Mouse (Mus musculus) MEL (cell line): ENCODE measurements around the gene Pik3ca. TPM values are rescaled to one million over a fixed set of nuclear protein-coding genes. Genes with fewer than 3 reads are reported as not detected.

ENCODE experiments used
- DNase-seq: peaks from one replicate; pipeline ENCODE4 v3.0.0; 2011; ENCODE audit warnings: low read depth, low spot score
- H3K27ac ChIP-seq: 2 replicates; pipeline ENCODE4 v1.5.1; 2012; ENCODE audit warnings: low read depth, mild to moderate bottlenecking, control low read depth, low read length, moderate library complexity; ENCODE audit not compliant: control insufficient read depth
- H3K27me3 ChIP-seq, 2 experiments: fragments of 150-350 bp in 1 of 2; sonication (generic) in 1 of 2; 2 replicates each; pipeline ENCODE4 v1.6.1; 2012; ENCODE audit warnings: low read length in 2 of 2, mild to moderate bottlenecking in 2 of 2, improper control_type of control experiment in 1 of 2, moderate library complexity in 1 of 2; ENCODE audit not compliant: insufficient read depth in 2 of 2, control insufficient read depth in 1 of 2
- H3K36me3 ChIP-seq, 2 experiments: 2 replicates each; pipeline ENCODE4 v1.6.1; 2012 to 2014; ENCODE audit warnings: low read length in 2 of 2, improper control_type of control experiment in 1 of 2, inconsistent platforms in 1 of 2, mild to moderate bottlenecking in 1 of 2; ENCODE audit not compliant: insufficient read depth in 2 of 2, control insufficient read depth in 1 of 2
- H3K4me1 ChIP-seq, 2 experiments: fragments of 150-350 bp in 1 of 2; sonication (generic) in 1 of 2; 2 replicates each; pipeline ENCODE4 v1.6.1; 2012; ENCODE audit warnings: low read length in 2 of 2, improper control_type of control experiment in 1 of 2, mild to moderate bottlenecking in 1 of 2; ENCODE audit not compliant: insufficient read depth in 2 of 2, control insufficient read depth in 1 of 2
- H3K4me3 ChIP-seq, 2 experiments: fragments of 150-350 bp in 1 of 2; sonication (generic) in 1 of 2; 2 replicates each; pipeline ENCODE4 v1.5.1; 2012; ENCODE audit warnings: low read depth in 2 of 2, low read length in 2 of 2, mild to moderate bottlenecking in 2 of 2, moderate library complexity in 2 of 2, control low read depth in 1 of 2, improper control_type of control experiment in 1 of 2; ENCODE audit not compliant: control insufficient read depth in 1 of 2, insufficient read depth in 1 of 2
- H3K79me2 ChIP-seq: 2 replicates; pipeline ENCODE4 v1.6.1; 2012; ENCODE audit warnings: mild to moderate bottlenecking, low read length, moderate library complexity; ENCODE audit not compliant: control insufficient read depth, poor library complexity, insufficient read depth
- H3K9ac ChIP-seq: 2 replicates; pipeline ENCODE4 v1.6.1; 2012; ENCODE audit warnings: low read depth, mild to moderate bottlenecking, control low read depth, low read length, moderate library complexity; ENCODE audit not compliant: control insufficient read depth, poor library complexity, severe bottlenecking
- H3K9me3 ChIP-seq: fragments of 150-350 bp; sonication (generic); replicated peaks from 2 replicates; pipeline ENCODE4 v1.6.1; 2012; ENCODE audit warnings: mild to moderate bottlenecking, low read length, improper control_type of control experiment, moderate library complexity; ENCODE audit not compliant: insufficient read depth
- BHLHE40 ChIP-seq: IDR thresholded peaks from 2 replicates; pipeline ENCODE4 v1.6.1; 2012; ENCODE audit warnings: low read depth, mild to moderate bottlenecking, inconsistent platforms, low read length, improper control_type of control experiment, borderline replicate concordance
- CHD1 ChIP-seq: IDR thresholded peaks from 2 replicates; pipeline ENCODE4 v1.6.1; 2012; ENCODE audit warnings: low read depth, mild to moderate bottlenecking, inconsistent platforms, low read length, improper control_type of control experiment
- CHD2 ChIP-seq: IDR thresholded peaks from 2 replicates; pipeline ENCODE4 v1.6.1; 2011; ENCODE audit warnings: low read length, improper control_type of control experiment
- ELF1 ChIP-seq: IDR thresholded peaks from 2 replicates; pipeline ENCODE4 v1.6.1; 2014; ENCODE audit warnings: low read depth, mild to moderate bottlenecking, inconsistent platforms, low read length, improper control_type of control experiment, moderate library complexity
- GABPA ChIP-seq: IDR thresholded peaks from 2 replicates; pipeline ENCODE4 v1.6.1; 2012; ENCODE audit warnings: low read depth, mild to moderate bottlenecking, inconsistent platforms, low read length, improper control_type of control experiment, moderate library complexity
- HCFC1 ChIP-seq: IDR thresholded peaks from 2 replicates; pipeline ENCODE4 v1.6.1; 2012; ENCODE audit warnings: low read depth, mild to moderate bottlenecking, inconsistent platforms, low read length, improper control_type of control experiment, moderate library complexity
- JUND ChIP-seq: IDR thresholded peaks from 2 replicates; pipeline ENCODE4 v1.6.1; 2011; ENCODE audit warnings: low read depth, mild to moderate bottlenecking, improper control_type of control experiment, low read length
- MAFK ChIP-seq: IDR thresholded peaks from 2 replicates; pipeline ENCODE4 v1.6.1; 2011; ENCODE audit warnings: low read depth, mild to moderate bottlenecking, low read length, improper control_type of control experiment, borderline replicate concordance
- MAX ChIP-seq: IDR thresholded peaks from 2 replicates; pipeline ENCODE4 v1.6.1; 2011; ENCODE audit warnings: low read length, improper control_type of control experiment
- MEF2A ChIP-seq: IDR thresholded peaks from 2 replicates; pipeline ENCODE4 v1.6.1; 2014; ENCODE audit warnings: low read depth, mild to moderate bottlenecking, inconsistent platforms, low read length, improper control_type of control experiment; ENCODE audit not compliant: poor library complexity, insufficient replicate concordance, severe bottlenecking; ENCODE audit errors: extremely low read depth
- MXI1 ChIP-seq: IDR thresholded peaks from 2 replicates; pipeline ENCODE4 v1.6.1; 2011; ENCODE audit warnings: mild to moderate bottlenecking, low read depth, low read length, improper control_type of control experiment
- MYB ChIP-seq: IDR thresholded peaks from 2 replicates; pipeline ENCODE4 v1.6.1; 2011; ENCODE audit warnings: mild to moderate bottlenecking, low read depth, low read length, improper control_type of control experiment
- MYC ChIP-seq: IDR thresholded peaks from 2 replicates; pipeline ENCODE4 v1.6.1; 2011; ENCODE audit warnings: low read depth, mild to moderate bottlenecking, low read length, improper control_type of control experiment, moderate library complexity
- NELFE ChIP-seq: IDR thresholded peaks from 2 replicates; pipeline ENCODE4 v1.6.1; 2011; ENCODE audit warnings: low read depth, low read length, improper control_type of control experiment
- NRF1 ChIP-seq: IDR thresholded peaks from 2 replicates; pipeline ENCODE4 v1.6.1; 2014; ENCODE audit warnings: low read depth, mild to moderate bottlenecking, inconsistent platforms, low read length, improper control_type of control experiment, moderate library complexity; ENCODE audit not compliant: poor library complexity, insufficient read depth, severe bottlenecking
- POLR2A ChIP-seq, 2 experiments: IDR thresholded peaks; 2 replicates each; pipeline ENCODE4 v1.6.1; 2011 to 2012; ENCODE audit warnings: low read length in 2 of 2, mild to moderate bottlenecking in 2 of 2, control low read depth in 1 of 2, improper control_type of control experiment in 1 of 2, low read depth in 1 of 2, moderate library complexity in 1 of 2; ENCODE audit not compliant: control insufficient read depth in 1 of 2, insufficient read depth in 1 of 2, poor library complexity in 1 of 2
- POLR2AphosphoS2 ChIP-seq: IDR thresholded peaks from 2 replicates; pipeline ENCODE4 v1.6.1; 2011; ENCODE audit warnings: low read length, improper control_type of control experiment
- RCOR1 ChIP-seq: IDR thresholded peaks from 2 replicates; pipeline ENCODE4 v1.6.1; 2012; ENCODE audit warnings: low read depth, mild to moderate bottlenecking, inconsistent platforms, low read length, improper control_type of control experiment
- SMC3 ChIP-seq: IDR thresholded peaks from 2 replicates; pipeline ENCODE4 v1.6.1; 2011; ENCODE audit warnings: low read depth, low read length, improper control_type of control experiment
- TBP ChIP-seq: IDR thresholded peaks from 2 replicates; pipeline ENCODE4 v1.8.0; 2011; ENCODE audit warnings: low read depth, low read length, improper control_type of control experiment
- TCF12 ChIP-seq: IDR thresholded peaks from 2 replicates; pipeline ENCODE4 v1.6.1; 2014; ENCODE audit warnings: low read depth, mild to moderate bottlenecking, inconsistent platforms, low read length, improper control_type of control experiment, moderate library complexity
- UBTF ChIP-seq: IDR thresholded peaks from 2 replicates; pipeline ENCODE4 v1.6.1; 2012; ENCODE audit warnings: low read depth, mild to moderate bottlenecking, inconsistent platforms, low read length, improper control_type of control experiment, moderate library complexity, borderline replicate concordance; ENCODE audit not compliant: insufficient read depth
- USF1 ChIP-seq: IDR thresholded peaks from 2 replicates; pipeline ENCODE4 v1.6.1; 2014; ENCODE audit warnings: low read depth, mild to moderate bottlenecking, inconsistent platforms, low read length, improper control_type of control experiment, moderate library complexity
- USF2 ChIP-seq, 2 experiments: IDR thresholded peaks; 2 replicates each; pipeline ENCODE4 v1.6.1; 2011 to 2012; ENCODE audit warnings: improper control_type of control experiment in 2 of 2, low read length in 2 of 2, borderline replicate concordance in 1 of 2, inconsistent platforms in 1 of 2, low read depth in 1 of 2, mild to moderate bottlenecking in 1 of 2; ENCODE audit not compliant: insufficient read depth in 1 of 2
- ZC3H11A ChIP-seq: IDR thresholded peaks from 2 replicates; pipeline ENCODE4 v1.6.1; 2012; ENCODE audit warnings: low read depth, mild to moderate bottlenecking, inconsistent platforms, low read length, improper control_type of control experiment
- ZKSCAN1 ChIP-seq: IDR thresholded peaks from 2 replicates; pipeline ENCODE4 v1.6.1; 2012; ENCODE audit warnings: low read depth, mild to moderate bottlenecking, inconsistent platforms, low read length, improper control_type of control experiment, moderate library complexity
- polyA plus RNA-seq, 2 experiments: library from polyadenylated mRNA; stranded (reverse) in 1 of 2; unstranded in 1 of 2; fragments of >175 nt in 1 of 2; fragments of >200 nt in 1 of 2; gene quantifications; 2 replicates each; pipeline versions ENCODE4 v1.2.1 to v1.2.4; 2012; ENCODE audit warnings: low replicate concordance in 2 of 2, low read depth in 1 of 2; ENCODE audit not compliant: insufficient read length in 2 of 2, insufficient read depth in 1 of 2, missing spikeins in 1 of 2
- total RNA-seq: library from RNA; depleted of rRNA; stranded (reverse); fragments of 300-350 nt; gene quantifications from 2 replicates; pipeline ENCODE4 v1.2.3, GENCODE M21; 2012

Gene Pik3ca
- total and polyA plus RNA-seq, 3 experiments, result 11.7 to 13.1 TPM; not detected in 1

DNA sequence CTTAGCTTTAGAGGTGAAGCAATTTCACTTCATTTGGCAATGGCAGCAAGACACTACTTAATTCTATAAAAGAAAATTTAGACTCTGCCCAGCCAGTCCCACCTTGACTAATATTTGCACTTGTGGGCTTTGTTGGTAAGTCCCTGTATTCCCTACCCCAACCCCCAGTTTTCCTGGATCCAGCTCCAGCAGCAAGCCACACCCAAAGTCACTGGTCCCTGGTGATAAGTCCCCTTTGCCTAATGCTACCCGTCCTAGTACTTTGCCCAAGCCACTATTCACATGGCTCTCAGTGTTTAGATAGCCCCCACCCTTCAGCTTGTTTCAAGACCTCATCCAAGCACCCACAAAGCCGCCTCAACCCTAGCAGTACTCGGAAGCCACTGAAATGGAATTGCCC is 15.9 kb upstream of the Pik3ca start:
- H3K79me2 ChIP-seq, result no peaks in the 10 kb centered on the region
- no peak for TF ChIP-seq SMC3
- no peak for TF ChIP-seq BHLHE40
- no peak for TF ChIP-seq CHD2
- no peak for TF ChIP-seq USF1
- TF ChIP-seq MYB, result no peak
- no peak for TF ChIP-seq MEF2A
- TF ChIP-seq JUND, result no peak
- no peak for TF ChIP-seq USF2 (IDR thresholded peaks at IDR 0.05; ENCODE audit: borderline replicate concordance in 1 of 2, insufficient read depth in 1 of 2, low read depth in 1 of 2, low read length in 2 of 2)
- no peak for TF ChIP-seq MYC
- no peak for TF ChIP-seq HCFC1
- no peak for TF ChIP-seq UBTF
- TF ChIP-seq TCF12, result no peak
- no peak for TF ChIP-seq MAFK
- TF ChIP-seq ELF1, result no peak
- TF ChIP-seq RCOR1, result no peak
- no peak for TF ChIP-seq NELFE
- DNase-seq, result no peak

DNA sequence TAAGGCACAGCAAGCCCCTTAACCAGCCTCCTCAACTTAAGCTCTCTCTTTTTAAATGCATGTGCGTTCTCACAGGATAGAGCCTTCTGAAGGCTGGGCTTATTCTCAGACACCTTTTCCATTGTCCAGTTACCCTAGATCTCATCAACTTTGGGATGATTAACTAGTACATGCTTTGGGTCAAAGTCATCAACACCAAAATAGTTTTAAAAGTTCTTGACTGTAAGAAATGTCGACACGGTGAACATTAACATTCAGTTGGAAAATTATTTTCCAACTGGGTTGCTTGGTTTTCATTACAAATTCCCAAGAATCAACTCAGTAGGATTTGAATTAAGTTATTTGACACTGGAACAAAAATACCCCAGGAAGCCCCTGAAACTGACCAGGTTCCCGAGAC is 4.6 kb upstream of the Pik3ca start:
- no peaks in the 10 kb centered on the region for H3K9me3 ChIP-seq
- no peak for TF ChIP-seq ZKSCAN1
- no peak for TF ChIP-seq USF1
- TF ChIP-seq CHD2, result no peak
- TF ChIP-seq MXI1, result no peak
- no peak for TF ChIP-seq MYC
- TF ChIP-seq GABPA, result no peak
- TF ChIP-seq JUND, result no peak
- TF ChIP-seq SMC3, result no peak
- no peak for TF ChIP-seq MAX
- TF ChIP-seq TCF12, result no peak
- no peak for TF ChIP-seq CHD1
- TF ChIP-seq TBP, result no peak
- no peak for TF ChIP-seq MAFK
- no peak for TF ChIP-seq USF2 (IDR thresholded peaks at IDR 0.05; ENCODE audit: borderline replicate concordance in 1 of 2, insufficient read depth in 1 of 2, low read depth in 1 of 2, low read length in 2 of 2)
- no peak for TF ChIP-seq POLR2AphosphoS2
- no peak for TF ChIP-seq ZC3H11A
- no peak for TF ChIP-seq POLR2A (IDR thresholded peaks at IDR 0.05; ENCODE audit: control insufficient read depth in 1 of 2, insufficient read depth in 1 of 2, low read depth in 1 of 2, low read length in 2 of 2, poor library complexity in 1 of 2)
- TF ChIP-seq NRF1, result no peak
- TF ChIP-seq BHLHE40, result no peak
- no peak overlapping the region for H3K9ac ChIP-seq
- H3K4me3 ChIP-seq, result no peak overlapping the region
- H3K27ac ChIP-seq, result no peak overlapping the region
- no peaks in the 10 kb centered on the region for H3K36me3 ChIP-seq
- DNase-seq, result no peak
- H3K27me3 ChIP-seq, result no peaks in the 10 kb centered on the region
- no peaks in the 10 kb centered on the region; a peak in 1 of 4 replicates for H3K4me1 ChIP-seq
- H3K79me2 ChIP-seq, result peaks cover 5% of the 10 kb centered on the region

More for the DNA sequence above, 15.9 kb upstream of the Pik3ca start:
- no peak overlapping the region for H3K27ac ChIP-seq
- no peaks in the 10 kb centered on the region for H3K27me3 ChIP-seq
- no peak overlapping the region for H3K4me3 ChIP-seq
- H3K36me3 ChIP-seq, result no peaks in the 10 kb centered on the region
- H3K9me3 ChIP-seq, result no peaks in the 10 kb centered on the region
- H3K4me1 ChIP-seq, result no peaks in the 10 kb centered on the region
- no peak overlapping the region for H3K9ac ChIP-seq
